Mouse (Mus musculus) liver, adult 2 months (tissue): Measurements from ENCODE around the gene Tmem198.

Experiments used
- CTCF ChIP-seq: fragments of 200-500 bp; IDR thresholded peaks from 2 replicates; pipeline ENCODE4 v1.5.1; 2011; ENCODE audit warnings: low read depth, low read length, control low read depth
- POLR2A ChIP-seq: fragments of 200-500 bp; IDR thresholded peaks from 2 replicates; pipeline ENCODE4 v1.6.1; 2011; ENCODE audit warnings: low read length, control low read depth; ENCODE audit not compliant: insufficient read depth; ENCODE audit errors: extremely low read depth

DNA sequence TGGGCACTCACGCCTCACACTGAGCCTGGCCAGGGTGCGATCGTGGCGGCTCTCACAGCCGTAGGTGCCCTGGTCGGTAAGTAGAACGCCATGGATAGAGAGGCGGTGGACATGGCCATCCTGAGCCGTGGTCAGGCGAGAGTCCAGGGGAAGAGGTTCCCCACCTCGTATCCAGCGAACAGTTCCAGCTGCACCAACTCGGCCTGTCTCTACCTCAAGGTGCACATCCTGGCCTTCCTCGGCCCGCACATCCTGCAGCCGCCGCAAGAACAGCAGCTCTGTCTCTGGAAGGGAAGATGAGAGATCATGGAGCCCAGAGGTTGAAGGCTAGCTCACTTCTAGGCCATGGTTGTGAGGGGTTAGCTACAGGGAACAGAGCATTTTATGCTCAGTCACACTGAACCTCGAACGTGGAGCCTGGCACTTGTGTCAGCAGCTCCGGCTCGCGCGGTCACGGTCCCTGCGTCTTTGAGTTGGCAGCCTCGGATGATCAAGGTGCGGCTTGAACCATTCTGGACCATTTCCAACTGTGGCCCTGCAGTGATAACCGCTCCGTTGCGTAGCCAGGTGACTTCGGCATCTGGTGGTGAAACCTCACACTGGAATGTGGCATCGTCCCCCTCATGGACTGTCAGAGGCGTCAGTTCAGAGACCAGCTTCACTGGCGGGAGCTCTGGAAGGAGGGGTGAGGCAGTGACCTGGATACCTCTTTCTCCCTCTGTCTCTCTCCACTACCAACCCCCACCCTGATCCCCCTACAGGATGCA is 11.6 kb downstream of the Tmem198 start:
- TF ChIP-seq CTCF (no peak), POLR2A (no peak)
